Mouse (Mus musculus) brown adipose tissue, adult 24 weeks (tissue): ENCODE results near the gene Hs6st1. TPM values are rescaled to one million over a fixed set of nuclear protein-coding genes. Genes with fewer than 3 reads are reported as not detected.

Source experiments
- H3K27ac ChIP-seq: fragments of 200-500 bp; replicated peaks from 2 replicates; pipeline ENCODE4 v1.5.1; 2012; ENCODE audit warnings: low read depth, mild to moderate bottlenecking, low read length
- H3K4me1 ChIP-seq: fragments of 200-500 bp; 2 replicates; pipeline ENCODE4 v1.6.1; 2012; ENCODE audit warnings: low read length, mixed read lengths; ENCODE audit not compliant: control insufficient read depth, insufficient read depth, insufficient read length
- H3K4me3 ChIP-seq: fragments of 200-500 bp; 2 replicates; pipeline ENCODE4 v1.5.1; 2012; ENCODE audit warnings: low read depth, mild to moderate bottlenecking, low read length, moderate library complexity; ENCODE audit not compliant: insufficient read depth
- polyA plus RNA-seq: library from polyadenylated mRNA; stranded (reverse); fragments of >200 nt; gene quantifications from 2 replicates; pipeline ENCODE4 v1.2.4, GENCODE M21; 2012; ENCODE audit not compliant: missing spikeins, insufficient read depth, insufficient read length

The Hs6st1 gene
- polyA plus RNA-seq, 1 experiment, result 12.1 TPM

DNA sequence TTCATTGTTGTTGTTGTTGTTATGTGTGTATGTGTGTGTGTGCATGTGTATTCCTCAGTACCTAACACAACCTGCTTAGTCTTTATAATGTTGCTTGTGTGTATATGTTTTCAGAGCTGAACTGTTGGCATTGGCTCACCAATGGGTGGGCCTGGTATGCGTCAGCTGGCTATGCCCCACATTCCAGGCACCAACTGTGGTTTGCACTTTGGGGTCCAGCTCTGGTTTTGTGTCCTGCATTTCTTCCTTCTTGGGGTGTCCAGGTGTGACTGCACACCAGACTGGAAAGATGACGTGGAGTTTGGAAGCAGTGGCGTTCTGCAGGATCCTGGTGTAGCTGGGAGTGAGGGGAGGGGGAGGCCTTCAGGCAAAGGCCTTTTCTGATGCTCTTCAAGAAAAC lies 50.8 kb downstream of the Hs6st1 start:
- peaks cover 6% of the 10 kb centered on the region; the same call in 1 of the 2 replicates for H3K4me1 ChIP-seq
- no peak overlapping the region for H3K27ac ChIP-seq
- no peak overlapping the region for H3K4me3 ChIP-seq

- H3K27ac ChIP-seq, result no peak overlapping the region
- H3K4me1 ChIP-seq, result peaks cover 6% of the 10 kb centered on the region
- H3K4me3 ChIP-seq, result no peak overlapping the region
Observed at GRCm38 (mm10) chr1:36119426-36119825, 51.2 kb downstream of the Hs6st1 start.

GRCm38 (mm10) chr1:36121172-36121571 lies 53.0 kb downstream of the Hs6st1 start:
- Histone ChIP-seq H3K4me1 (peaks cover 6% of the 10 kb centered on the region), H3K27ac (no peak overlapping the region), H3K4me3 (no peak overlapping the region)

- no peak overlapping the region for H3K27ac ChIP-seq
- H3K4me1 ChIP-seq, result peaks cover 4% of the 10 kb centered on the region; the same call in 1 of the 2 replicates
- no peak overlapping the region for H3K4me3 ChIP-seq
Observed at GRCm38 (mm10) chr1:36125076-36125475, 56.9 kb downstream of the Hs6st1 start.

GRCm38 (mm10) chr1:36129126-36129525 lies 60.9 kb downstream of the Hs6st1 start:
- H3K27ac ChIP-seq, result peak overlapping the region; percentile 70

DNA sequence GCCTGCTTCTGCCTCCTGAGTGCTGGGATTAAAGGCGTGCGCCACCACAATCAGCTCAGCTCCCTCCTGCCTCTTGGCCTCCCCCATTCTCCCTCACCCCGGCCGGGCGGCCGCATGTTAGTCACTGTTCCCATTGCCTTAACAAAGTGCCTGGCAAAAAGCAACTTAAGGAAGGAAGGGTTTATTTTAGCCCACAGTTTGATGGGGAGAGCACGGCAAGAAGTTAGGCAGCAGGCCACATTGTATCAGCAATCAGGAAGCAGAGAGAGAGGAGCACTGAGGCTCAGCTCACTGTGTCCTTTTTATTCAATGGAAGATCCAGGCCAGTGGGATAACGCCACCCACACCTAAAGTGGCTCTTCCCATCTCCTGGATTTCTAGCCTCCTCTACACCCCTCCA lies 61.7 kb downstream of the Hs6st1 start:
- 0 out of 2 replicates have a peak, but pooled peaks cover 5% of the 10 kb centered on the region for H3K4me1 ChIP-seq
- H3K27ac ChIP-seq, result peak overlapping the region; percentile 58
- H3K4me3 ChIP-seq, result no peak overlapping the region

More at GRCm38 (mm10) chr1:36129126-36129525, 60.9 kb downstream of the Hs6st1 start:
- H3K4me3 ChIP-seq, result no peak overlapping the region
- H3K4me1 ChIP-seq, result peaks cover 5% of the 10 kb centered on the region; the same call in 1 of the 2 replicates

- 0 out of 2 replicates have a peak, but pooled peaks cover 5% of the 10 kb centered on the region for H3K4me1 ChIP-seq
- peak overlapping the region; percentile 58 for H3K27ac ChIP-seq
- no peak overlapping the region for H3K4me3 ChIP-seq
Observed at GRCm38 (mm10) chr1:36130307-36131035, 62.3 kb downstream of the Hs6st1 start.

GRCm38 (mm10) chr1:36131154-36131553 lies 63.0 kb downstream of the Hs6st1 start:
- Histone ChIP-seq H3K27ac (no peak overlapping the region), H3K4me3 (no peak overlapping the region), H3K4me1 (0 out of 2 replicates have a peak, but pooled peaks cover 5% of the 10 kb centered on the region)

DNA sequence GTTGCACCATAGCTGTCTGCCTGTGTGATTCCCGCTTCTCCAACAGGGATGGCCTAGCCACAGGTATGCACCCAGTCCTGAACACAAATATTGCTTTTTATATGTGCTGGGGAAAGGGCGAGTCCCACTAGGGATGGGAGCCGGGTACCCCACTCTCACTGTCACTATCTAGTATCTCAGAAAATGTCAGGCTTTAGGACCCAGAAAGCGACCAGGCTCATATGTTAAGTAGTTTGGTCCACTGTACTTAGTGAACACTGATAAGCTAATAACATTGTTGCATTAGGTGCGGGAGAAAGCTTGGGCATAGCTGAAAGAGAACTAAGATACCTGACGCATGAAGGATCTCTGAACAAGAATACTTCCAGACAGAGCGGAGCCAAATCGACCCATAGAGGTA lies 63.6 kb downstream of the Hs6st1 start:
- H3K4me1 ChIP-seq, result 0 out of 2 replicates have a peak, but pooled peaks cover 5% of the 10 kb centered on the region
- H3K4me3 ChIP-seq, result no peak overlapping the region
- no peak overlapping the region for H3K27ac ChIP-seq

DNA sequence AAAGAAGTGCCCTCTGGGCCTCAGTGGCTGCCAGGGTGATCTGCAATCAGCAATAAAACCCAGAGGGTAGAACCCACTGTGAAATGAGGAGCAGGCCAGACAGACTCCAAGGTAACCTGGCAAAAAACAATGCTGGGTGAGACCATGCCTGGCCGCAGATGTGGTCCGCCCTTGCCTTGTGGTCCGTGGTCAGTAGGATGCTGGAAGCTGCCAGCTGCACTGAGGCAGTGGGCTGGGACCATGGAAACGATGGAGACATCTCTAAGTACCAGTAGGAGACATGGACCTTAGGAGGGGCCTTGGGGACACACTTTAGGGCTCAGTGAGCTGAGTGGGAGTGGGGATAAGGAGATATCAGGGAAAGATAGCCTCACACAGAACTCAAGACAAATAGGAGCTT lies 64.0 kb downstream of the Hs6st1 start:
- H3K4me1 ChIP-seq, result 0 out of 2 replicates have a peak, but pooled peaks cover 5% of the 10 kb centered on the region
- no peak overlapping the region for H3K27ac ChIP-seq
- no peak overlapping the region for H3K4me3 ChIP-seq

DNA sequence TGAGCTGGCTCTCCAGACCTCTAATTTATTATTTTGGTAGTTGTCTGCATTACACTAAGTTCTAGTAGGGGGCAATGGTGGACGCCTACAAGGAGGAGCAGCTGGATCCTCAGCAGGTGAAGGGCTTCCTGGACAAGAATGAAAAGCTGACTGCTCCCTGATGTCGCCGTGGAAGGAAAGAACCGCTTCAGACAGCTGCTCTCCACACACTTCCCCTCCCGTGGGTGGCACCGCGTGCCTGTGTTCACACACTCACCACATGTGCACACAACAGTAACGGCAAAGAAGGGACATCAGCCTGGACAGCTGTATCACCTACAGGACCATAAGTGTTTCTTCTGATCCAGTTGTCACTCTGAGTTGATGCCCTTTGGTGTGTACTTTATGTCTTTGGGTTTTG lies 64.8 kb downstream of the Hs6st1 start:
- 0 out of 2 replicates have a peak, but pooled peaks cover 5% of the 10 kb centered on the region for H3K4me1 ChIP-seq
- peak overlapping the region; percentile 52 for H3K27ac ChIP-seq
- no peak overlapping the region for H3K4me3 ChIP-seq

DNA sequence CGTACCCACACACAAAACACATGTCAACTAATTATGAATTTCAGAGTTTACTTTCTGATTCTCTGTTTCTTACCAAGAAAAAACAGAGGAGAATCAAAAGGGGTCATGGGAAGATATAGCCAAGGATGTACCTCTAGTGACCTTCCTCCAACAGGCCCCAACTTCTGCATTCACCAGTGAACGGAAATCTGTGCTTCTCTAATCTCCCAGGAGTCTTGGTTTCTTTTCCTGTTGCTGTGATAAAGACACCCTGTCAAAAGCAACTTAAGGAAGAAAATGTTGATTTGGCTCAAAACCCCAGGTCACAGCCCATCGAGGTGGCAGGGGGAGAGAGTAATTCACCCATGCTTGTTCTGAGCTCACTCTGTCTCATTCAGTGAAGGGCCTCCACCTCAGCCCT lies 65.4 kb downstream of the Hs6st1 start:
- Histone ChIP-seq H3K4me1 (0 out of 2 replicates have a peak, but pooled peaks cover 5% of the 10 kb centered on the region), H3K27ac (peak overlapping the region; percentile 52; the same call in 1 of the 2 replicates), H3K4me3 (no peak overlapping the region)

GRCm38 (mm10) chr1:36134584-36134983 lies 66.4 kb downstream of the Hs6st1 start:
- Histone ChIP-seq H3K27ac (no peak overlapping the region), H3K4me3 (no peak overlapping the region), H3K4me1 (0 out of 2 replicates have a peak, but pooled peaks cover 3% of the 10 kb centered on the region)

- H3K4me3 ChIP-seq, result no peak overlapping the region
- no peak overlapping the region for H3K27ac ChIP-seq
- no peaks in the 10 kb centered on the region for H3K4me1 ChIP-seq
Observed at GRCm38 (mm10) chr1:36140311-36140710, 72.1 kb downstream of the Hs6st1 start.

GRCm38 (mm10) chr1:36145050-36145449 lies 76.8 kb downstream of the Hs6st1 start:
- H3K27ac ChIP-seq, result no peak overlapping the region
- H3K4me1 ChIP-seq, result no peaks in the 10 kb centered on the region
- H3K4me3 ChIP-seq, result no peak overlapping the region

DNA sequence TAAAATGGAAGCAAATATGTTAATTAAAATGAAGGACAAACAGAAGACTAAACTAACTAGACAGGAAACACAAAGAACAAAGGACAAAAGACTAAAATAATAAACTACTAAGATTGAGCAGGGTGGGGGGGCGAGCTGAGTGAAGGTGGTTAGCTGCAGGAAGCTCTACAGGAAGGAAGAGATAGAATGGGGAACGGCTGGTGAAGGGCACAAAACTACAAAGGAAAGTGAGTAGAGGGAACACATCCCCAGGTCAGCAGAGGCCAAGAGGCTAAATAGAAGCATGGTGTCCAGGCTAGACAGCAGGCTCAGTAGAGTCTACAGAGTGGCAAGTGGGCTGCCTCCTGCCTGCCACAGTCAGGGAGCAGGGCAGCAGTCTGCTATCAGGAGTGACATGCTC lies 80.6 kb downstream of the Hs6st1 start:
- H3K4me3 ChIP-seq, result no peak overlapping the region
- H3K27ac ChIP-seq, result no peak overlapping the region
- H3K4me1 ChIP-seq, result no peaks in the 10 kb centered on the region
